Mouse (Mus musculus) stomach, postnatal 0 days (tissue): Measurements from ENCODE around the gene Mdm1. TPM values are rescaled to one million over a fixed set of nuclear protein-coding genes. Genes with fewer than 3 reads are reported as not detected.

ENCODE experiments used
- polyA plus RNA-seq: library from polyadenylated mRNA; unstranded; fragments of >200 nt; fragmentation: Nextera tagmentation; extraction: Ambion mirVana; gene quantifications from 2 replicates; pipeline ENCODE4 v1.2.1, GENCODE M21; 2015

Mdm1 gene
- polyA plus RNA-seq, 1 experiment from 2014 or later, result 4.5 TPM

Other genes starting within 250 kb of the Mdm1 start
- gene Il22, start 63.1 kb downstream of the Mdm1 start, polyA plus RNA-seq, result not detected in 2 replicates
- gene Gm32717, start 99.0 kb downstream of the Mdm1 start, polyA plus RNA-seq, result not detected in 2 replicates
- gene Gm32802, start 116.9 kb downstream of the Mdm1 start, polyA plus RNA-seq, result not detected in 2 replicates
- gene Iltifb, start 153.2 kb downstream of the Mdm1 start, polyA plus RNA-seq, result not detected in 2 replicates
- 0.05 TPM in 1 of 2 replicates, not detected in the other for gene Gm9040, start 185.2 kb downstream of the Mdm1 start, polyA plus RNA-seq
- gene Gm9044, start 190.6 kb downstream of the Mdm1 start, polyA plus RNA-seq, result 0.05 TPM in 1 of 2 replicates, not detected in the other
- 0.08 and 0.10 TPM in 2 replicates for gene Gm9045, start 196.0 kb downstream of the Mdm1 start, polyA plus RNA-seq
- not detected in 2 replicates for gene Gm9046, start 201.4 kb downstream of the Mdm1 start, polyA plus RNA-seq
- not detected in 2 replicates for gene Gm9048, start 206.9 kb downstream of the Mdm1 start, polyA plus RNA-seq
- 0.08 and 0.10 TPM in 2 replicates for gene Gm9049, start 212.3 kb downstream of the Mdm1 start, polyA plus RNA-seq